Mouse (Mus musculus) ovary, postnatal 14 days (tissue): ENCODE measurements around the gene Slc35a3.
"Not testable (repeated sequence)": the region's sequence is repeated elsewhere in the genome, so short reads cannot be mapped to it uniquely, and the experiment has no call there.

Source experiments
- DNase-seq: peaks from one replicate; pipeline ENCODE4 v3.0.0; 2022; ENCODE audit warnings: low spot score

Slc35a3 gene

GRCm38 (mm10) chr3:116712436-116712881 lies at the start of gene Slc35a3:
TSS of gene Slc35a3 (minus strand) at chr3:116712831.
- DNase-seq: no peak

GRCm38 (mm10) chr3:116752818-116753217 lies 40.2 kb upstream of the Slc35a3 start:
- no peak for DNase-seq

GRCm38 (mm10) chr3:116751191-116751860 lies 38.7 kb upstream of the Slc35a3 start:
- peak; percentile 31 for DNase-seq

GRCm38 (mm10) chr3:116748391-116749170 lies 36.0 kb upstream of the Slc35a3 start:
- DNase-seq: peak; percentile 26

- DNase-seq: not testable (repeated sequence)
These were observed 35.0 kb upstream of the Slc35a3 start for GRCm38 (mm10) chr3:116747648-116748047.

GRCm38 (mm10) chr3:116740963-116741362 lies 28.3 kb upstream of the Slc35a3 start:
- DNase-seq: no peak

GRCm38 (mm10) chr3:116740106-116740505 lies 27.5 kb upstream of the Slc35a3 start:
- no peak for DNase-seq

GRCm38 (mm10) chr3:116737326-116737731 lies 24.7 kb upstream of the Slc35a3 start:
- no peak for DNase-seq

- DNase-seq: no peak
These were observed 17.0 kb upstream of the Slc35a3 start for GRCm38 (mm10) chr3:116729483-116730174.

- DNase-seq: no peak
These were observed 14.2 kb upstream of the Slc35a3 start for GRCm38 (mm10) chr3:116726807-116727206.

GRCm38 (mm10) chr3:116723496-116724481 lies 11.2 kb upstream of the Slc35a3 start:
- no peak for DNase-seq

GRCm38 (mm10) chr3:116722980-116723379 lies 10.3 kb upstream of the Slc35a3 start:
- DNase-seq: no peak

GRCm38 (mm10) chr3:116718951-116719350 lies 6.3 kb upstream of the Slc35a3 start:
- no peak for DNase-seq

GRCm38 (mm10) chr3:116713031-116713430 lies 400 bp upstream of the Slc35a3 start:
- no peak for DNase-seq

GRCm38 (mm10) chr3:116711624-116712435 lies 801 bp downstream of the Slc35a3 start:
- peak; percentile 83 for DNase-seq

GRCm38 (mm10) chr3:116710941-116711340 lies 1.7 kb downstream of the Slc35a3 start:
- DNase-seq: no peak

GRCm38 (mm10) chr3:116705637-116706204 lies 6.9 kb downstream of the Slc35a3 start:
- no peak for DNase-seq

GRCm38 (mm10) chr3:116703835-116704234 lies 8.8 kb downstream of the Slc35a3 start:
- no peak for DNase-seq

GRCm38 (mm10) chr3:116702647-116703272 lies 9.9 kb downstream of the Slc35a3 start:
- DNase-seq: no peak

- DNase-seq: no peak
These were observed 11.0 kb downstream of the Slc35a3 start for GRCm38 (mm10) chr3:116701601-116702000.
